In genomic region chr2:129197843-129198435, GRCm38 (mm10) we compare ENCODE assay signal across 7 mouse cellular contexts. TPM values are rescaled to one million over a fixed set of nuclear protein-coding genes. Genes with fewer than 3 reads are reported as not detected.
A peak's percentile ranks its signal among the peaks of the same experiment; 100 is the strongest.
DNase-seq lines count a peak whose midpoint lies in the region; ATAC-seq and TF ChIP-seq lines count a peak whose summit lies in the region.

No protein-coding gene starts in this region.

- H3K9me3 ChIP-seq in hindbrain, embryonic 16.5 days (ENCODE audit: control insufficient read depth, low read length) = no peaks in the 10 kb centered on the region
- no peaks in the 10 kb centered on the region for H3K9me3 ChIP-seq in midbrain, embryonic 15.5 days

- no peak for TF ChIP-seq POLR2A in spleen, adult 2 months (IDR thresholded peaks at IDR 0.05; ENCODE audit: low read depth, low read length)

- H3K4me1 ChIP-seq in spleen, adult 2 months (ENCODE audit: control insufficient read depth, insufficient read depth, insufficient read length) = no peaks in the 10 kb centered on the region; the same call in 1 of the 2 replicates
- H3K4me1 ChIP-seq in hindbrain, embryonic 16.5 days (ENCODE audit: control insufficient read depth, insufficient read depth, low read depth, low read length) = peaks cover 19% of the 10 kb centered on the region
- peaks cover 31% of the 10 kb centered on the region for H3K4me1 ChIP-seq in midbrain, embryonic 15.5 days

- peaks cover 4% of the 10 kb centered on the region; the same call in 1 of the 2 replicates for H3K36me3 ChIP-seq in spleen, adult 2 months (ENCODE audit: control insufficient read depth, insufficient read depth, low read length)
- H3K36me3 ChIP-seq in hindbrain, embryonic 16.5 days (ENCODE audit: control insufficient read depth, insufficient read depth, low read length) = no peaks in the 10 kb centered on the region; the same call in none of the 2 replicates
- H3K36me3 ChIP-seq in midbrain, embryonic 15.5 days (replicated peaks) = no peaks in the 10 kb centered on the region

- peak; percentile 82; the same call in 1 of the 2 replicates for ATAC-seq in hindbrain, embryonic 16.5 days
- peak; percentile 28 for ATAC-seq in midbrain, embryonic 15.5 days (replicated peaks)

- H3K4me2 ChIP-seq in hindbrain, embryonic 16.5 days (ENCODE audit: low read length) = peak overlapping the region; percentile 72
- peak overlapping the region; percentile 81 for H3K4me2 ChIP-seq in midbrain, embryonic 15.5 days

- peak overlapping the region; percentile 81 for H3K9ac ChIP-seq in hindbrain, embryonic 16.5 days (ENCODE audit: low read depth, low read length)
- H3K9ac ChIP-seq in midbrain, embryonic 15.5 days = peak overlapping the region; percentile 62

- peak in 1 of 2 experiments; percentile 28 for DNase-seq in spleen, adult 2 months (ENCODE audit: low read depth in 1 of 2, low spot score in 2 of 2)
- DNase-seq in spleen, adult 12 weeks (ENCODE audit: low spot score) = no peak
- peak; percentile 60 for DNase-seq in embryo, embryonic 10.5 days (ENCODE audit: low spot score)
- DNase-seq in frontal cortex, postnatal 10 days (ENCODE audit: low spot score in 2 of 2) = no peak
- DNase-seq in layer of hippocampus, postnatal 36 days = no peak

- H3K27me3 ChIP-seq in spleen, adult 2 months (ENCODE audit: control insufficient read depth, insufficient read depth, low read length) = no peaks in the 10 kb centered on the region
- H3K27me3 ChIP-seq in hindbrain, embryonic 16.5 days (replicated peaks; ENCODE audit: control insufficient read depth, insufficient read depth, low read length) = no peaks in the 10 kb centered on the region
- no peaks in the 10 kb centered on the region for H3K27me3 ChIP-seq in midbrain, embryonic 15.5 days (replicated peaks)

- peak overlapping the region; percentile 81 for H3K27ac ChIP-seq in spleen, adult 2 months (ENCODE audit: insufficient read depth, low read length)
- peak overlapping the region; percentile 94 for H3K27ac ChIP-seq in hindbrain, embryonic 16.5 days (ENCODE audit: low read depth, low read length)
- peak overlapping the region; percentile 80 for H3K27ac ChIP-seq in midbrain, embryonic 15.5 days

- TF ChIP-seq CTCF in spleen, adult 2 months (IDR thresholded peaks at IDR 0.05; ENCODE audit: extremely low read depth, insufficient read depth, insufficient read length, insufficient replicate concordance) = no peak

- peak overlapping the region; percentile 84 for H3K4me3 ChIP-seq in spleen, adult 2 months (ENCODE audit: extremely low read depth, insufficient read depth, insufficient read length)
- peak overlapping the region; percentile 76 for H3K4me3 ChIP-seq in hindbrain, embryonic 16.5 days (ENCODE audit: low read length)
- peak overlapping the region; percentile 89 for H3K4me3 ChIP-seq in midbrain, embryonic 15.5 days

- under 1% methylated on average over 32 of the region's 32 CpGs for WGBS in spleen, adult 2 months
- WGBS in hindbrain, embryonic 16.5 days = 2% methylated on average over 32 of the region's 32 CpGs
- 1% methylated on average over 32 of the region's 32 CpGs for WGBS in midbrain, embryonic 15.5 days

RNA-seq across cellular contexts. Expression of gene Slc20a1, which starts 0.6 kb away (rescaled TPM):
- polyA plus RNA-seq in spleen, adult 2 months (2012; rRNA removed) = 29.9 and 34.8 TPM in 2 replicates
- polyA plus RNA-seq in hindbrain, embryonic 16.5 days (2015; fragmentation: Nextera tagmentation; extraction: Ambion mirVana) = 53.2 and 55.6 TPM in 2 replicates
- 57.4 and 60.4 TPM in 2 replicates for polyA plus RNA-seq in midbrain, embryonic 15.5 days (2015; fragmentation: Nextera tagmentation; extraction: Ambion mirVana)
- 100 to 1,000 TPM; 115 to 119 TPM for total RNA-seq in layer of hippocampus, postnatal 36 days (2021)
